Mouse (Mus musculus): ENCODE results near the gene Wipi1. TPM values are rescaled to one million over a fixed set of nuclear protein-coding genes. Genes with fewer than 3 reads are reported as not detected.

Gene Wipi1
- polyA plus RNA-seq, 2 experiments = 36.9 to 37.5 TPM

DNA sequence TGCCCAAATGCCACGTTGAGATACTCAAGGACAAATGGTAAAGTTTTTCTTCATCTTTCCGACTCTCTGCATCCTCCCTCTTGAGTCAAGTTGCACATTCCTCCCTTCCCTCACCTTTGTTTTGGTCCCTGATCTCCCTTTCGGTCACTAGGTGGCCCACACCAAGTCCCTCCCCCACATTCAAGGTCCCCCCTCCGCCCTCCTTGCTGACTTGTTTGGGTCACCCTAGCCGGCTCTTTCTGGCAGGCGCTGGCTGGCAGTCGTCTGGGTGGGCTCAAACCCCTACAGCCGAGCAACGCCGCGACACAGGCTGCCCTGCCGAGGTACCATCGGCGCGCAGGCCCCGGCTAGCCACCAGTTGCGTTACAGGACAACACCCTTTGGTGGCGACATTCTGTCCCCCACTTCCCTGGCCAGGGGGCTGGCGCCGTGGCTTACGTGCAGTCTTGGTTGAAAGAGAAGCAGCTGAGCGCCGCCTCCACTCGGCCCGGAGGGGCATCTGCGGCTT, 918 bp downstream of the Wipi1 start:
- DNase-seq (ENCODE audit: low spot score) (peak; percentile 39), ATAC-seq (ENCODE audit: low FRiP score, low read depth) (no peak; the same call in none of the 2 replicates)
- peak overlapping the region; percentile 79 for H3K27ac ChIP-seq (replicated peaks; ENCODE audit: low read depth, low read length)
- no peaks in the 10 kb centered on the region for H3K27me3 ChIP-seq (ENCODE audit: control insufficient read depth, insufficient read depth, low read length)
- WGBS = 1% methylated on average over 26 of the region's 26 CpGs
- H3K9ac ChIP-seq (ENCODE audit: low read depth, low read length, severe bottlenecking) = peak overlapping the region; percentile 86
- TF ChIP-seq POLR2A (IDR thresholded peaks at IDR 0.05; ENCODE audit: borderline replicate concordance, extremely low read depth, insufficient read depth, insufficient read length) = peak; percentile 71; the same call in 1 of the 2 replicates
- H3K4me1 ChIP-seq (ENCODE audit: control insufficient read depth, insufficient read depth, low read length) = peaks cover 15% of the 10 kb centered on the region
- H3K4me2 ChIP-seq (replicated peaks; ENCODE audit: low read depth, low read length, severe bottlenecking) = peak overlapping the region; percentile 72
- H3K36me3 ChIP-seq (ENCODE audit: control insufficient read depth, insufficient read depth, low read length) = no peaks in the 10 kb centered on the region
- no peaks in the 10 kb centered on the region for H3K9me3 ChIP-seq (ENCODE audit: control insufficient read depth, low read length)
- H3K4me3 ChIP-seq (replicated peaks; ENCODE audit: low read length) = peak overlapping the region; percentile 83

- Histone ChIP-seq H3K4me3 (replicated peaks; ENCODE audit: low read length) (peak overlapping the region; percentile 83), H3K27ac (replicated peaks; ENCODE audit: low read depth, low read length) (peak overlapping the region; percentile 79; the same call in 1 of the 2 replicates), H3K27me3 (ENCODE audit: control insufficient read depth, insufficient read depth, low read length) (no peaks in the 10 kb centered on the region), H3K4me2 (replicated peaks; ENCODE audit: low read depth, low read length, severe bottlenecking) (peak overlapping the region; percentile 72), H3K4me1 (ENCODE audit: control insufficient read depth, insufficient read depth, low read length) (peaks cover 15% of the 10 kb centered on the region), H3K36me3 (ENCODE audit: control insufficient read depth, insufficient read depth, low read length) (0 out of 2 replicates have a peak, but pooled peaks cover 2% of the 10 kb centered on the region), H3K9ac (ENCODE audit: low read depth, low read length, severe bottlenecking) (peak overlapping the region; percentile 86), H3K9me3 (ENCODE audit: control insufficient read depth, low read length) (no peaks in the 10 kb centered on the region)
- DNase-seq (ENCODE audit: low spot score) (no peak), ATAC-seq (ENCODE audit: low FRiP score, low read depth) (no peak)
- WGBS = 14% methylated on average over 9 of the region's 9 CpGs
- no peak for TF ChIP-seq POLR2A (IDR thresholded peaks at IDR 0.05; ENCODE audit: borderline replicate concordance, extremely low read depth, insufficient read depth, insufficient read length)
Observed at GRCm38 (mm10) chr11:109610046-109610794, 1.5 kb downstream of the Wipi1 start.

DNA sequence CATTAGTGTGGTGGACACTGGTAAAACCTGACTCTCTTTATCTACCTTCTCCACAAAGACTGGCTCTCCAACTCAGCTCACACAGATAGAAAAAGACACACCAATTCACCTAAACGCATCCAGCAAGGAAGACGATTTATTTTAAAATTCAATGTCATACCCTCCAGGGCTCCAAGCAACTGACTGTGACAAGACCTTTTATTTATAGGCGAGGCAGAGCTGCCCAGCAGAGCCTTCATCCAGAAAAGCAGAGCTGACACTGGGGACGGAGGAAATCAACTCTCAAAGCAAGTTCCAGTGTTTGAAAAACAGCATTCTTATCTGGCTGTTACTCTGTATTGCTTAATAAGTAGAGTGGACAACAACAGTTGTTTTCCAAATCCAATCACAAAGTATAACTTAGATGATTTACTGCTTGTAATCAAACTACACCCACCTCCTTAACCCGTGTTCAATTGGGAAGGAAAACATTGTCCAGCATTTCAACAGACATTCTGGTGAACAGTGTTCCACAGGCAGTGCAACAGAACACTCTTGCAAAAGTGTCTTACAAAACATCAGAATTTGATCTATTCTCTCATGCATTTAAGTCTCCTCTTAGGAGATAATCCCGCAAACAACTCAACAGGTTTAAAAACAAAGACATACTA, 2.7 kb downstream of the Wipi1 start:
- 0 out of 2 replicates have a peak, but pooled peaks cover 8% of the 10 kb centered on the region for H3K36me3 ChIP-seq (ENCODE audit: control insufficient read depth, insufficient read depth, low read length)
- TF ChIP-seq POLR2A (IDR thresholded peaks at IDR 0.05; ENCODE audit: borderline replicate concordance, extremely low read depth, insufficient read depth, insufficient read length) = no peak
- H3K4me3 ChIP-seq (replicated peaks; ENCODE audit: low read length) = no peak overlapping the region
- no peak overlapping the region for H3K4me2 ChIP-seq (replicated peaks; ENCODE audit: low read depth, low read length, severe bottlenecking)
- no peak for ATAC-seq (ENCODE audit: low FRiP score, low read depth)
- no peaks in the 10 kb centered on the region for H3K9me3 ChIP-seq (ENCODE audit: control insufficient read depth, low read length)
- H3K9ac ChIP-seq (ENCODE audit: low read depth, low read length, severe bottlenecking) = no peak overlapping the region
- H3K27me3 ChIP-seq (ENCODE audit: control insufficient read depth, insufficient read depth, low read length) = no peaks in the 10 kb centered on the region
- no peak for DNase-seq (ENCODE audit: low spot score)
- 64% methylated on average over 6 of the region's 6 CpGs for WGBS
- H3K4me1 ChIP-seq (ENCODE audit: control insufficient read depth, insufficient read depth, low read length) = peaks cover 15% of the 10 kb centered on the region
- H3K27ac ChIP-seq (replicated peaks; ENCODE audit: low read depth, low read length) = no peak overlapping the region

- Histone ChIP-seq H3K4me1 (ENCODE audit: control insufficient read depth, insufficient read depth, low read length) (peaks cover 15% of the 10 kb centered on the region), H3K27me3 (ENCODE audit: control insufficient read depth, insufficient read depth, low read length) (no peaks in the 10 kb centered on the region), H3K27ac (replicated peaks; ENCODE audit: low read depth, low read length) (no peak overlapping the region), H3K36me3 (ENCODE audit: control insufficient read depth, insufficient read depth, low read length) (peaks cover 14% of the 10 kb centered on the region), H3K4me2 (replicated peaks; ENCODE audit: low read depth, low read length, severe bottlenecking) (no peak overlapping the region), H3K9me3 (ENCODE audit: control insufficient read depth, low read length) (no peaks in the 10 kb centered on the region), H3K4me3 (replicated peaks; ENCODE audit: low read length) (no peak overlapping the region), H3K9ac (ENCODE audit: low read depth, low read length, severe bottlenecking) (no peak overlapping the region)
- DNase-seq (ENCODE audit: low spot score) (no peak), ATAC-seq (ENCODE audit: low FRiP score, low read depth) (no peak)
- 84% methylated on average over 6 of the region's 6 CpGs for WGBS
- no peak for TF ChIP-seq POLR2A (IDR thresholded peaks at IDR 0.05; ENCODE audit: borderline replicate concordance, extremely low read depth, insufficient read depth, insufficient read length)
Observed at GRCm38 (mm10) chr11:109607600-109607999, 4.2 kb downstream of the Wipi1 start.

GRCm38 (mm10) chr11:109598778-109599570, 12.8 kb downstream of the Wipi1 start:
- no peaks in the 10 kb centered on the region for H3K27me3 ChIP-seq (ENCODE audit: control insufficient read depth, insufficient read depth, low read length)
- no peak overlapping the region for H3K9ac ChIP-seq (ENCODE audit: low read depth, low read length, severe bottlenecking)
- H3K4me1 ChIP-seq (ENCODE audit: control insufficient read depth, insufficient read depth, low read length) = no peaks in the 10 kb centered on the region; the same call in 1 of the 2 replicates
- ATAC-seq (ENCODE audit: low FRiP score, low read depth) = no peak
- H3K4me2 ChIP-seq (replicated peaks; ENCODE audit: low read depth, low read length, severe bottlenecking) = no peak overlapping the region
- 82% methylated on average over 12 of the region's 12 CpGs for WGBS
- H3K4me3 ChIP-seq (replicated peaks; ENCODE audit: low read length) = no peak overlapping the region
- H3K36me3 ChIP-seq (ENCODE audit: control insufficient read depth, insufficient read depth, low read length) = peaks cover 55% of the 10 kb centered on the region
- H3K9me3 ChIP-seq (ENCODE audit: control insufficient read depth, low read length) = no peaks in the 10 kb centered on the region
- TF ChIP-seq POLR2A (IDR thresholded peaks at IDR 0.05; ENCODE audit: borderline replicate concordance, extremely low read depth, insufficient read depth, insufficient read length) = no peak
- no peak for DNase-seq (ENCODE audit: low spot score)
- no peak overlapping the region for H3K27ac ChIP-seq (replicated peaks; ENCODE audit: low read depth, low read length)

Measured in limb, embryonic 14.5 days (tissue).